Mouse (Mus musculus) neural tube, embryonic 15.5 days (tissue): ENCODE results near the gene Pskh1. TPM values are rescaled to one million over a fixed set of nuclear protein-coding genes. Genes with fewer than 3 reads are reported as not detected.

Experiments used
- ATAC-seq: fragments of 200-750 bp; cut with Nextera tagmentation; 2 replicates; pipeline ENCODE4 v1.8.0; 2017; ENCODE audit warnings: mild to moderate bottlenecking, moderate TSS enrichment, moderate library complexity; ENCODE audit not compliant: low FRiP score
- H3K27ac ChIP-seq: fragments of 300-500 bp; sonication (generic); replicated peaks from 2 replicates; pipeline ENCODE4 v1.5.1; 2015; ENCODE audit warnings: mild to moderate bottlenecking, inconsistent platforms
- H3K27me3 ChIP-seq: fragments of 300-500 bp; sonication (generic); replicated peaks from 2 replicates; pipeline ENCODE4 v1.6.1; 2015; ENCODE audit warnings: inconsistent platforms
- H3K36me3 ChIP-seq: fragments of 300-500 bp; sonication (generic); 2 replicates; pipeline ENCODE4 v1.6.1; 2015; ENCODE audit warnings: inconsistent platforms
- H3K4me1 ChIP-seq: fragments of 300-500 bp; sonication (generic); 2 replicates; pipeline ENCODE4 v1.6.1; 2015; ENCODE audit warnings: inconsistent platforms
- H3K4me2 ChIP-seq: fragments of 300-500 bp; sonication (generic); 2 replicates; pipeline ENCODE4 v1.6.1; 2015; ENCODE audit warnings: inconsistent platforms, mild to moderate bottlenecking, moderate library complexity
- H3K4me3 ChIP-seq: fragments of 300-500 bp; sonication (generic); replicated peaks from 2 replicates; pipeline ENCODE4 v1.5.1; 2015; ENCODE audit warnings: mild to moderate bottlenecking, inconsistent platforms
- H3K9ac ChIP-seq: fragments of 300-500 bp; sonication (generic); replicated peaks from 2 replicates; pipeline ENCODE4 v1.6.1; 2015; ENCODE audit warnings: mild to moderate bottlenecking, inconsistent platforms
- H3K9me3 ChIP-seq: fragments of 300-500 bp; sonication (generic); replicated peaks from 2 replicates; pipeline ENCODE4 v1.6.1; 2016; ENCODE audit warnings: inconsistent platforms
- WGBS: fragments of 180-500 bp; shearing (Covaris S2); methylation state at CpG from one replicate; pipeline ENCODE4 v1.1.7; 2015; ENCODE audit warnings: mixed read lengths; 5-methylcytosine and 5-hydroxymethylcytosine counted together
- polyA plus RNA-seq: library from polyadenylated mRNA; unstranded; fragments of >200 nt; fragmentation: Nextera tagmentation; extraction: Ambion mirVana; gene quantifications from 2 replicates; pipeline ENCODE4 v1.2.1, GENCODE M21; 2015

Gene Pskh1
- polyA plus RNA-seq, 1 experiment from 2014 or later = 9.3 TPM

DNA sequence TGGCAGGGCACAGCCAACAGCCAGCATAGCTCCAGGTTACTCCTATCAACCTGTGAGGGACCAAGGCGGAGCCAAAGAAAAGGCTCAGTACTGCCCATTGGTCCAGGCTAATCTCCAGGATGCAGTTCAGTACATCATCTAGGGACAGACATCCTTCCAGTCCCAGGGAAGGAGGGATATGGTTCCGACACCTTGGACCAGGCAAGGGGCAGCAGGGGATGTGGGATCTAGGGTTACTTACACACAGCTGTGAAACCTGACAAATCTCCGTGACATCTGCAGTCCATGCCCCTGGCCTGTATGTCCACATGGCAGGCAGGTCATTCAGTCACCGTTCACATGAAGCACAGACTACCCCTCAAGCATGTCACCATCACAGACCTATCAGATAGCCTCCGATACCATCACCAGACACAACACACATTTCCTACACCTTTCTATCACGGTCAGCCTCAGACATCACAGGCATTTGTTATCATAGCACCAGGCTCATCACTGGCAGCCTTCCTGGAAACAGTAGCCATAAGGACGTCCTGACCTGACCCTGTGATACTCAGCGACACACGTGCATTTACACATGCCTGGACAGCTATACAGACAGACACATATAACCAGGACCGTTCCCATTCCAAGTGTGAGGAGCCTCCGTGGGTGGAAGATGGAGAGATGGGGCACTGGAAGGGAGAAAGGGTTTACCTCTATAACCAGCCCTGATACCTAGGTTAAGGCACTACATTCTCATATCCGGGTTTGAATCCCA is 64.4 kb downstream of the Pskh1 start:
- Histone ChIP-seq H3K4me2 (peak overlapping the region; percentile 57), H3K9me3 (no peaks in the 10 kb centered on the region), H3K4me3 (peak overlapping the region; percentile 44), H3K27me3 (peaks cover 37% of the 10 kb centered on the region), H3K36me3 (no peaks in the 10 kb centered on the region), H3K4me1 (peaks cover 21% of the 10 kb centered on the region), H3K27ac (no peak overlapping the region), H3K9ac (no peak overlapping the region)
- no peak for ATAC-seq
- 73% methylated on average over 12 of the region's 12 CpGs for WGBS

DNA sequence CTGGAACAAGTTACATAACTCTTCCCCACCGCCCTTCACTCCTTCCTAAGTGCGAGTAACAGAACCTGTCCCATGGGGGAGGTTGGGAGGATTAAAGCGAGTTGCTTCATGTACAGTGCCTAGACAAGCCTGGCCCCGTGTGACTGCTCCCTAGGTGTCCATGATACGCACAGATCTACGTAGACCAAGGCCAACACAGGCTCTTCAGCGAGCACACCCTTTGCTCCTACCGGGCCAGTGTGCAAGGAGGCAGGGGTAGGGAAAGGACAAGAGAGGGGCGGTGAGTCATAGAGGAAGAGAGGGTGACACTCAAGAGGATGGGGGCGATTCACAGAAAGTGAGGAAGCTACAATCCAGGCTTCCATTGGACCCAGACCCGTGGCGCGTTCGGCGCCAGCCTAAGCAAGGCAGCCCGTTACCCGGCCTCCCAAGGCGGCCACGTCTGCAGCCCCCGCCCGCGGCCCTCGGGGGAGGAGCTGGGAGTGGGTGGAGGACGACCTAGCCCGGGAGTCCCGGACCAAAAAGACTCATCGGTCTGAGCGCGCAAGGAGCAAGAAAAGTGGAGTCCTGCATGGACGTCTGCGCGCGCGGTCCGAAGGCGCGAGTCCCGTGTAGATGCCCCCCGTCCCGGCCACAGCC is 65.1 kb downstream of the Pskh1 start:
- Histone ChIP-seq H3K9me3 (no peaks in the 10 kb centered on the region), H3K4me3 (peak overlapping the region; percentile 44), H3K4me1 (peaks cover 21% of the 10 kb centered on the region), H3K36me3 (no peaks in the 10 kb centered on the region), H3K27ac (peak overlapping the region; percentile 58; the same call in 1 of the 2 replicates), H3K9ac (peak overlapping the region; percentile 36), H3K27me3 (peaks cover 37% of the 10 kb centered on the region), H3K4me2 (peak overlapping the region; percentile 57)
- peak; percentile 66 for ATAC-seq
- 1% methylated on average over 40 of the region's 40 CpGs for WGBS

DNA sequence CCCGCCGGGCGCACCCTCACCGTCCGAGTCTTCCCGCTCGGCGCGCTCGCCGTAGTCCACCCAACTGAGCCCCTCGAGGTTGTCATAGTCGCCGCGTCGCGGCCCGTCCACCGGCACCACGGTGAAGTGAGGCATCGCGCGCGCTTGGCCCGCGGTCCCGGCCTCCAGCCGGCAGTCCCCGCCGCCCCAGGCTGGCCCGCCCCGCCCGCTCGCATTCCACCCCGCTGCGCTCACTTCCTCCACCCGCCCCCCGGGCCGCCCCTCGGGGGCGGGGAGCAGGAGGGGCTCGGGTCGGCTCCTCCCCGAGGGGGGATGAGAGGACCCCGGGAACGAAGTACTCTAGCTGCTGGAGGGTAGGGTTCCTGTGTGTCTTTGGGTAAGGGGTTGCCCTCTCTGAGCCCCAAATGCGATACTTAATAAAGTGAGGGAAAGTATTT is 65.7 kb downstream of the Pskh1 start, which contains the start of gene Slc12a4:
TSS of gene Slc12a4 (minus strand) at position 193 of the 437 bp plus-strand sequence.
- WGBS = under 1% methylated on average over 44 of the region's 47 CpGs
- Histone ChIP-seq H3K27ac (peak within 1 kb of the TSS; percentile 58; the same call in 1 of the 2 replicates), H3K27me3 (peaks cover 37% of the 10 kb centered on the region), H3K9me3 (no peaks in the 10 kb centered on the region), H3K4me2 (peak within 1 kb of the TSS; percentile 57), H3K36me3 (no peaks in the 10 kb centered on the region), H3K9ac (peak within 1 kb of the TSS; percentile 36), H3K4me3 (peak within 1 kb of the TSS; percentile 44), H3K4me1 (peaks cover 21% of the 10 kb centered on the region)
- ATAC-seq = peak; percentile 47

DNA sequence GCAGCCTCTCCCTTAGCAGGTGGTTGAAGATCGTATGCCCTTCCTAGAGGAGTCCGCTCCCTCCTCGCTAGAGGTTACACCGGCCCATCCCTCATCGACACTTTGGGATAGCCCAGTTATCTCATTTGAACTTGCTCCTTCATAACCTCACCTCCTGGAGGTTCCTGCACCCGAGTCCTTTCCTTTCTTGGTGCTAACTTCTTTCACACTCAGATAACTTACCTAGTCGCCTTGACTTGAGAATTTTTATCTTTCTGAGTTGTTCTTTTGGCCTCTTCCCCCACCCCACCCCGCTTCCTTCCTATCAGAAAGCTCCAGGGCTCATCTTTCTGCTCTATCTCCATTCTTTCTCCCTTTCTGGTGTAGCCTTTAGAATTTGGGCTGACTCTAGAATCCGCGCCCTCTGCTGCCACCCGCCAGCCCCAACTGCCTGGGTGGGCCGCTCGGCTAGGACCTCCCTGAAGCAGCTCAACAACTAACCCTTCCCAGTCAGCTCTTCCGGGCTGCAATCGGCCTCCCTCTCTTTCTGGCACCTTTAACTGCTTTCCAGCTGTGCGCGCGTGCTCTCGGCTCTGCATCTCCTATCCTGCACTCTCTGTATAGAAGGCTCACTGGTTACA is 66.6 kb downstream of the Pskh1 start:
- 6% methylated on average over 19 of the region's 19 CpGs for WGBS
- Histone ChIP-seq H3K27me3 (peaks cover 37% of the 10 kb centered on the region), H3K36me3 (no peaks in the 10 kb centered on the region), H3K27ac (no peak overlapping the region), H3K4me3 (no peak overlapping the region), H3K4me2 (peak overlapping the region; percentile 57), H3K9me3 (no peaks in the 10 kb centered on the region), H3K4me1 (peaks cover 21% of the 10 kb centered on the region), H3K9ac (no peak overlapping the region)
- no peak for ATAC-seq

- H3K4me2 ChIP-seq = no peak overlapping the region
- H3K27ac ChIP-seq = no peak overlapping the region
- 66% methylated on average over 1 of the region's 1 CpGs for WGBS
Observed at GRCm38 (mm10) chr8:105969367-105969766, 69.1 kb downstream of the Pskh1 start.

GRCm38 (mm10) chr8:105971019-105971720 is 70.9 kb downstream of the Pskh1 start:
- H3K4me1 ChIP-seq = peaks cover 4% of the 10 kb centered on the region; the same call in 1 of the 2 replicates
- no peaks in the 10 kb centered on the region for H3K9me3 ChIP-seq
- no peak overlapping the region for H3K4me3 ChIP-seq
- 75% methylated on average over 8 of the region's 8 CpGs for WGBS
- H3K4me2 ChIP-seq = no peak overlapping the region
- H3K27ac ChIP-seq = no peak overlapping the region
- peaks cover 18% of the 10 kb centered on the region for H3K27me3 ChIP-seq
- H3K36me3 ChIP-seq = no peaks in the 10 kb centered on the region
- ATAC-seq = no peak
- H3K9ac ChIP-seq = no peak overlapping the region

More at GRCm38 (mm10) chr8:105969367-105969766, 69.1 kb downstream of the Pskh1 start:
- Histone ChIP-seq H3K4me1 (peaks cover 21% of the 10 kb centered on the region), H3K9me3 (no peaks in the 10 kb centered on the region), H3K36me3 (no peaks in the 10 kb centered on the region), H3K4me3 (no peak overlapping the region), H3K9ac (no peak overlapping the region), H3K27me3 (peaks cover 36% of the 10 kb centered on the region)
- ATAC-seq = no peak

DNA sequence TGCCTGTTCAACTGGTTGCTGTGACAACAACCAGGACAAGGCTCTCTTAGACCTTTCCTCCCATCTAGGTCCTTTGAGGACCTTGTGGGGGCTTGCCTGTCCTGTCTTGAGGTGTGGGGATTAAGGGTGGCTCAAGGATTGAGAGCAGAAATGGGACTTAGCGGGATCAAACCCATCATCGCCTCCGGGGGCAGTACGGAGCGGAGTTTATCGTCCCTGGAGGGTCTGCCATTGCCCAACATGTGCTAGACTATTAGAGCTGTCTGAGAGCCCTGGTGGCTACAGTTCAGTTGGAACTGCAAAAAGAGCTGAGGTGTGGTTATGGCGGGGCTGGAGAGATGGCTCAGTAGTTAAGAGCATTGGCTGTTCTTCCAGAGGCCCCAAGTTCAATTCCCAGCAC is 75.1 kb downstream of the Pskh1 start:
- WGBS = 64% methylated on average over 7 of the region's 7 CpGs
- ATAC-seq = no peak

GRCm38 (mm10) chr8:105979325-105979724 is 79.1 kb downstream of the Pskh1 start, which contains the start of gene Dpep3:
Gene Dpep3 (minus strand): TSS chr8:105979429.
- 94% methylated on average over 15 of the region's 15 CpGs for WGBS
- Histone ChIP-seq H3K27me3 (no peaks in the 10 kb centered on the region), H3K4me1 (no peaks in the 10 kb centered on the region), H3K9ac (no peak within 1 kb of the TSS), H3K36me3 (no peaks in the 10 kb centered on the region), H3K4me2 (no peak within 1 kb of the TSS), H3K4me3 (no peak within 1 kb of the TSS), H3K9me3 (no peaks in the 10 kb centered on the region), H3K27ac (no peak within 1 kb of the TSS)
- no peak for ATAC-seq

More for the DNA sequence above, 75.1 kb downstream of the Pskh1 start:
- Histone ChIP-seq H3K4me1 (no peaks in the 10 kb centered on the region), H3K4me3 (no peak overlapping the region), H3K9ac (no peak overlapping the region), H3K9me3 (no peaks in the 10 kb centered on the region), H3K36me3 (no peaks in the 10 kb centered on the region), H3K27ac (no peak overlapping the region), H3K27me3 (no peaks in the 10 kb centered on the region), H3K4me2 (no peak overlapping the region)

DNA sequence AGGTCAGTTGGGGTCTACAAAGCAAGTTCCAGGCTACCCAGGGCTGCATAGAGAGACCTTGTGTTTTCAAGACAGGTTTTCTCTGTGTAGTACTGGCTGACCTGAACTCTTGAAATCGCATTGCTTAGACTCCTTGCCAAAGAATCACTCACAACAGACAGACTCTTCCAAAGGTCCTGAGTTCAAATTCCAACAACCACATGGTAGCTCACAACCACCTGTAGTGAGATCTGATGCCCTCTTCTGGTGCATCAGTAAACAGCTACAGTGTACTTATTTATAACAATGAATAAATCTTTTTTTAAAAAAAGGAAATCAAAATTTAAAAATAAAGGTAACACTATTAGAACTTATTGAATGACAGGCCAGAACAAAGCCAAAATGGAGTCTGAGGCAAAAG is 80.9 kb downstream of the Pskh1 start:
- Histone ChIP-seq H3K4me2 (no peak overlapping the region), H3K36me3 (no peaks in the 10 kb centered on the region), H3K27me3 (no peaks in the 10 kb centered on the region), H3K27ac (no peak overlapping the region), H3K9me3 (no peaks in the 10 kb centered on the region), H3K9ac (no peak overlapping the region), H3K4me3 (no peak overlapping the region), H3K4me1 (no peaks in the 10 kb centered on the region)
- 94% methylated on average over 1 of the region's 1 CpGs for WGBS
- no peak for ATAC-seq
